24 mouse cellular contexts compared by ENCODE assay signal in the genomic region with DNA sequence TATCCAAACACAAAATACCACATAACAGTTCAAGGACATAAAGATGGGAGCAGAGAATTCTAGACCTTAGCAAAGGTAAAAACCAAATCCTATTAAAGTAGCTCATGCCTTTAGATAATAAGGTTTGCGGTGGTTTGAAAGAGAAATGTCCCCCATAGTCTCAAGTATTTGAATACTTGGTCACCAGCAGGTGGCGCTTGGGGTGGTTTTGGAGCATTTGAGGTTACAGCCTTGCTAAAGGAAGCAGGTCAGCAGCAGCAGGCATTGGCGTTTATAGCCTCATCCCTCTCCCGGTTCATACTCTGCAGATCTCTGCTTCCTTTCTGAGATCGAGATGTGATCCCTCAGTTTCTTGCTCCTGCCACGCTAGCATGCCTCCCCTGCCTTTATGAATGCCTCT. TPM values are rescaled to one million over a fixed set of nuclear protein-coding genes. Genes with fewer than 3 reads are reported as not detected.
DNase-seq lines count a peak whose midpoint lies in the region; ATAC-seq and TF ChIP-seq lines count a peak whose summit lies in the region.
"Had no signal": no experiment of that assay in that cellular context is flagged by ENCODE, and none has a peak within 500 bp of the region (broad histone marks: within the 10 kb centered on the region; RNA-seq: fewer than 3 reads in every experiment).

No protein-coding gene starts in this region.

- TF ChIP-seq EP300 in stomach, postnatal 0 days (optimal IDR thresholded peaks at IDR 0.05): no peak

- no peak overlapping the region for H3K27ac ChIP-seq in intestine, postnatal 0 days (ENCODE audit: low read depth, low read length)
- H3K27ac ChIP-seq in intestine, embryonic 15.5 days: no peak overlapping the region
- H3K27ac ChIP-seq in stomach, postnatal 0 days (replicated peaks): no peak overlapping the region
- H3K27ac ChIP-seq: embryonic facial prominence, embryonic 13.5 days; forebrain, embryonic 15.5 days; hindbrain, embryonic 14.5 days; limb, embryonic 12.5 days; liver, embryonic 13.5 days; midbrain, embryonic 15.5 days had no signal

- no peak for ATAC-seq in intestine, postnatal 0 days
- no peak for ATAC-seq in intestine, embryonic 15.5 days
- no peak for ATAC-seq in Patski
- ATAC-seq in stomach, postnatal 0 days (ENCODE audit: low FRiP score, low TSS enrichment): no peak
- ATAC-seq: forebrain, embryonic 15.5 days; midbrain, embryonic 15.5 days had no signal

- whole genome bisulfite sequencing in intestine, postnatal 0 days: 94% methylated on average over 6 of the region's 6 CpGs
- WGBS in intestine, embryonic 15.5 days: 95% methylated on average over 6 of the region's 6 CpGs
- WGBS in stomach, postnatal 0 days: 98% methylated on average over 6 of the region's 6 CpGs

- H3K9ac ChIP-seq in intestine, postnatal 0 days (ENCODE audit: low read depth, low read length): no peak overlapping the region
- H3K9ac ChIP-seq in intestine, embryonic 15.5 days: no peak overlapping the region
- H3K9ac ChIP-seq in stomach, postnatal 0 days (ENCODE audit: low read length): no peak overlapping the region
- H3K9ac ChIP-seq: embryonic facial prominence, embryonic 13.5 days; forebrain, embryonic 15.5 days; hindbrain, embryonic 14.5 days; limb, embryonic 12.5 days; liver, embryonic 13.5 days; midbrain, embryonic 15.5 days had no signal

- 0 out of 2 replicates have a peak, but pooled peaks cover 3% of the 10 kb centered on the region for H3K9me3 ChIP-seq in intestine, postnatal 0 days (ENCODE audit: control insufficient read depth)
- H3K9me3 ChIP-seq in intestine, embryonic 15.5 days: no peaks in the 10 kb centered on the region
- peaks cover 5% of the 10 kb centered on the region; the same call in 1 of the 2 replicates for H3K9me3 ChIP-seq in stomach, postnatal 0 days (ENCODE audit: control insufficient read depth, low read length)
- H3K9me3 ChIP-seq: midbrain, embryonic 15.5 days had no signal

- no peaks in the 10 kb centered on the region for H3K27me3 ChIP-seq in intestine, postnatal 0 days (replicated peaks; ENCODE audit: control insufficient read depth, insufficient read depth, low read length)
- no peaks in the 10 kb centered on the region for H3K27me3 ChIP-seq in intestine, embryonic 15.5 days (replicated peaks)
- H3K27me3 ChIP-seq in Patski: no peaks in the 10 kb centered on the region
- no peaks in the 10 kb centered on the region for H3K27me3 ChIP-seq in stomach, postnatal 0 days (ENCODE audit: control insufficient read depth, insufficient read depth, low read length)
- H3K27me3 ChIP-seq: embryonic facial prominence, embryonic 13.5 days; forebrain, embryonic 15.5 days; limb, embryonic 12.5 days; liver, embryonic 13.5 days; midbrain, embryonic 15.5 days had no signal

- TF ChIP-seq CTCF in intestine, postnatal 0 days (IDR thresholded peaks at IDR 0.05; ENCODE audit: low read depth): peak; percentile 20; the same call in 1 of the 2 replicates
- TF ChIP-seq CTCF in Patski (IDR thresholded peaks at IDR 0.05): peak; percentile 42
- TF ChIP-seq CTCF in stomach, postnatal 0 days (IDR thresholded peaks at IDR 0.05; ENCODE audit: low read depth): peak; percentile 26; the same call in 1 of the 2 replicates

- CTCF ChIA-PET in Patski (lab: Charles Lee): interaction anchor here (1.6 kb wide), 1 partner anchor 10 kb away, joined by 4 read pairs; no protein-coding TSS in a partner anchor

- no peak overlapping the region for H3K4me3 ChIP-seq in intestine, postnatal 0 days (ENCODE audit: low read depth, low read length)
- no peak overlapping the region for H3K4me3 ChIP-seq in intestine, embryonic 15.5 days (replicated peaks)
- no peak overlapping the region for H3K4me3 ChIP-seq in stomach, postnatal 0 days (ENCODE audit: low read depth, low read length)
- H3K4me3 ChIP-seq: embryonic facial prominence, embryonic 13.5 days; forebrain, embryonic 15.5 days; limb, embryonic 12.5 days; liver, embryonic 13.5 days; midbrain, embryonic 15.5 days; myocyte had no signal

- POLR2A ChIA-PET in Patski (lab: Charles Lee): interaction anchor here (0.6 kb wide), 1 partner anchor 21 kb away, joined by 3 read pairs; no protein-coding TSS in a partner anchor

- no peak overlapping the region for H3K4me2 ChIP-seq in intestine, postnatal 0 days (replicated peaks; ENCODE audit: low read depth)
- no peak overlapping the region for H3K4me2 ChIP-seq in intestine, embryonic 15.5 days (replicated peaks)
- no peak overlapping the region for H3K4me2 ChIP-seq in stomach, postnatal 0 days (replicated peaks; ENCODE audit: low read depth)
- H3K4me2 ChIP-seq: embryonic facial prominence, embryonic 13.5 days; forebrain, embryonic 15.5 days; heart, embryonic 11.5 days; hindbrain, embryonic 14.5 days; limb, embryonic 12.5 days; liver, embryonic 13.5 days; midbrain, embryonic 15.5 days had no signal

- DNase-seq in thymus, postnatal 4 days: peak; percentile 19
- no peak for DNase-seq in thymus, postnatal 14 days
- no peak for DNase-seq in Patski (ENCODE audit: low read depth, low spot score)
- DNase-seq in stomach, postnatal 0 days (ENCODE audit: low spot score): no peak
- no peak for DNase-seq in neural tube, embryonic 10.5 days (ENCODE audit: extremely low spot score, low spot score)
- DNase-seq in layer of hippocampus, adult 8-10 months (ENCODE audit: low spot score in 2 of 2): no peak
- DNase-seq: adrenal gland, postnatal 25 days; cerebellum, adult 11 months; heart, postnatal 14 days; kidney, adult 11 months; kidney, postnatal 14 days; layer of hippocampus, adult 9-11 months; liver, embryonic 13.5 days; right cerebral cortex, postnatal 25 days; thymus, postnatal 25 days had no signal

- H3K36me3 ChIP-seq in intestine, postnatal 0 days (ENCODE audit: control insufficient read depth, insufficient read depth): no peaks in the 10 kb centered on the region
- H3K36me3 ChIP-seq in intestine, embryonic 15.5 days: no peaks in the 10 kb centered on the region
- no peaks in the 10 kb centered on the region for H3K36me3 ChIP-seq in stomach, postnatal 0 days (ENCODE audit: control insufficient read depth, insufficient read depth, low read length)
- H3K36me3 ChIP-seq: forebrain, embryonic 15.5 days; midbrain, embryonic 15.5 days had no signal

- in situ Hi-C loops in Patski (cut with MboI; ENCODE audit: low pct_unique_long_range_greater_than_20kb): no loop called here

- H3K4me1 ChIP-seq in intestine, postnatal 0 days (replicated peaks; ENCODE audit: control insufficient read depth, insufficient read depth, low read length): no peaks in the 10 kb centered on the region
- H3K4me1 ChIP-seq in intestine, embryonic 15.5 days (replicated peaks): no peaks in the 10 kb centered on the region
- no peaks in the 10 kb centered on the region for H3K4me1 ChIP-seq in stomach, postnatal 0 days (replicated peaks; ENCODE audit: control insufficient read depth, insufficient read depth)
- H3K4me1 ChIP-seq: embryonic facial prominence, embryonic 13.5 days; forebrain, embryonic 15.5 days; limb, embryonic 12.5 days; liver, embryonic 13.5 days; midbrain, embryonic 15.5 days had no signal

RNA-seq across cellular contexts. Expression of a gene that starts 57.3 kb away (rescaled TPM):
- polyA plus RNA-seq in intestine, postnatal 0 days (2015; fragmentation: Nextera tagmentation; extraction: Ambion mirVana): 2.2 and 2.5 TPM in 2 replicates
- 0.30 and 0.39 TPM in 2 replicates for polyA plus RNA-seq in intestine, embryonic 15.5 days (2015; fragmentation: Nextera tagmentation; extraction: Ambion mirVana)
- 16.3 TPM for polyA plus RNA-seq in Patski (2021)
- polyA plus RNA-seq in stomach, postnatal 0 days (2015; fragmentation: Nextera tagmentation; extraction: Ambion mirVana): 0.94 and 1.4 TPM in 2 replicates
- 1 to 10 TPM; 1.7 to 2.9 (median 1.8) TPM for total RNA-seq in layer of hippocampus, adult 8-10 months (2022)
- polyA plus RNA-seq: forebrain, embryonic 15.5 days had no signal
